Mouse (Mus musculus) macrophage (primary cell): ENCODE data around the gene Polr3gl. TPM values are rescaled to one million over a fixed set of nuclear protein-coding genes. Genes with fewer than 3 reads are reported as not detected.
A peak's percentile ranks its signal among the peaks of the same experiment; 100 is the strongest.
"Not testable (repeated sequence)": the region's sequence is repeated elsewhere in the genome, so short reads cannot be mapped to it uniquely, and the experiment has no call there.

Source experiments
- H3K27ac ChIP-seq: fragments of 350-480 bp; formaldehyde crosslinking; 2 replicates; pipeline ENCODE4 v1.9.0; 2021
- H3K36me3 ChIP-seq: fragments of 350-480 bp; formaldehyde crosslinking; 2 replicates; pipeline ENCODE4 v1.9.0; 2021; ENCODE audit errors: inconsistent target
- H3K4me3 ChIP-seq: fragments of 350-480 bp; formaldehyde crosslinking; 2 replicates; pipeline ENCODE4 v1.9.0; 2021; ENCODE audit errors: inconsistent target
- H3K79me2 ChIP-seq: fragments of 350-480 bp; formaldehyde crosslinking; 2 replicates; pipeline ENCODE4 v1.9.0; 2021; ENCODE audit errors: inconsistent target
- WGBS: methylation state at CpG from one replicate; pipeline ENCODE4 v1.1.7; 2026; ENCODE audit warnings: inconsistent platforms; ENCODE audit not compliant: missing documents; 5-methylcytosine and 5-hydroxymethylcytosine counted together
- polyA plus RNA-seq: library from polyadenylated mRNA; stranded (reverse); fragments of 250-400 nt; gene quantifications from 3 replicates; pipeline ENCODE4 v1.2.4, GENCODE M21; 2018; ENCODE audit warnings: inconsistent platforms
- total RNA-seq, 78 experiments: library from RNA; depleted of rRNA; stranded (reverse); fragments of 250-400 nt; gene quantifications; 1 replicate in 9 of 78; 2 replicates in 24 of 78; 3 replicates in 43 of 78; 4 replicates in 2 of 78; pipeline ENCODE4 v1.2.4; 2018; ENCODE audit warnings: inconsistent platforms in 56 of 78

Gene Polr3gl
- 100 to 1,000 TPM in 4 of 26 experiments, 10 to 100 TPM in 22; 12.2 to 172 (median 71.1) TPM for total RNA-seq (2018; cell fraction: chromatin; rRNA removed)
- total RNA-seq (2018; cell fraction: cytosol; rRNA removed): 10 to 100 TPM; 19.2 to 53.8 (median 30.2) TPM
- 10 to 100 TPM; 16.6 to 93.9 (median 44.1) TPM for total RNA-seq (2018; cell fraction: nucleus; rRNA removed)
- polyA plus RNA-seq: 31.8 to 127 TPM (median 41.1 TPM) in 3 replicates

DNA sequence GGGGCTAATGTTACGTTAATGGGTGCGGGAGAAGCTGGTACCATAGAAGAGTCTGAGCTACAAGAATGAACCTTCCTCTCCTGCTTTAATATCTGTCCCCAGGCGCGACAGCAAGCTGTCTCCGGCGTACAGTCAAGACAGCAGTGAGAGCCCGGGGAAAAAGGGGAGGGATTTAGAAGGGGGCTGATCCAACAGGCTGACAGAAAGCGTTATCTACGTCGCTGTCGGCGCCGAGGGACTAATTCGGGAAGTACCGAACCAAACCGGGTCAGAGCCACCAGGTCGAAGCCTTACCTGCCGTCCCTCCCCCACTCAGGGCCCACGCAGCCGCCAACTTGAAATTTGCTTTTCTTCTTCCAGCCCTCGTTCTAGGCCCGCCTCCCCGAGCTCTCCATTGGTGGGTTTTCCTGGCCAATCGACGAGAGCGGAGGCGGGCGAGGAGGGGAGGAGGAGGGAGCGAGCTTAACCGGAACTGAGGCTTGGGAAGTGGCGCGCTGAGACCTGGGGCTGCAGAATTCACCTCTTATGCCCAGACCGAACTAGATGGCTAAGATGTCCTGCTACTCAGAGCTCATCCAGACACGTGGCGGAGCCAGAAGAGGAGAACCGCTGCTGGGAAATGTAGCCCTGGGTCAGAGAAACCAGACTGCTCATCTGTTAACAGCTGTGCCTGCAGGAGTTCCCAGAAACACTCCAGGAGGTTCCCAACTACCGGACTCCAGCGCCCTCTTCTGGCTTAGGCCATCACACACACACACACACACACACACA is at the start of gene Polr3gl:
Gene Polr3gl, minus strand, starts transcription at position 392 of the 771 bp plus-strand sequence.
- Histone ChIP-seq H3K27ac (peak within 1 kb of the TSS; percentile 77), H3K4me3 (peak within 1 kb of the TSS; percentile 78), H3K79me2 (peaks cover 16% of the 10 kb centered on the region; the same call in 1 of the 2 replicates), H3K36me3 (no peaks in the 10 kb centered on the region)
- WGBS: under 1% methylated on average over 35 of the region's 38 CpGs

DNA sequence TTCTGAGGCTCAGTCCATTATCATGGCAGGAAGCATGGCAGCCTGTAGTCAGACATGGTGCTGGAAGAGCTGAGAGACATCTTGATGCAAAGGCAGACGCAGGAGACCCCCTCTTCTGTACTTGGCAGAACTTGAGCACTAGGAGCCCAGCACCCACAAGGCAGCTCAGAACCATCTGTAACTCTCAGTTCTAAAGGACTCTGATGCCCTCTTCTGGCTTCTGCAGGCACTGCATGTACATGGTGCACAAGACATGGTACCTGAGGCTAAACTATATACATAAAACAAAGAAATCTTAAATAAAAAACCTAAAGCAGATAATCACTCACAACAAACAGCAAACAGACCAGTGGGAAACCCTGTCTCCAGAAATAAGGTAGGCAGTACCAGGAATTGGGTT is 45.2 kb upstream of the Polr3gl start:
- Histone ChIP-seq H3K79me2 (peaks cover 10% of the 10 kb centered on the region; the same call in 1 of the 2 replicates), H3K27ac (no peak overlapping the region), H3K36me3 (peaks cover 36% of the 10 kb centered on the region; the same call in 1 of the 2 replicates), H3K4me3 (no peak overlapping the region)
- 69% methylated on average over 1 of the region's 1 CpGs for WGBS

DNA sequence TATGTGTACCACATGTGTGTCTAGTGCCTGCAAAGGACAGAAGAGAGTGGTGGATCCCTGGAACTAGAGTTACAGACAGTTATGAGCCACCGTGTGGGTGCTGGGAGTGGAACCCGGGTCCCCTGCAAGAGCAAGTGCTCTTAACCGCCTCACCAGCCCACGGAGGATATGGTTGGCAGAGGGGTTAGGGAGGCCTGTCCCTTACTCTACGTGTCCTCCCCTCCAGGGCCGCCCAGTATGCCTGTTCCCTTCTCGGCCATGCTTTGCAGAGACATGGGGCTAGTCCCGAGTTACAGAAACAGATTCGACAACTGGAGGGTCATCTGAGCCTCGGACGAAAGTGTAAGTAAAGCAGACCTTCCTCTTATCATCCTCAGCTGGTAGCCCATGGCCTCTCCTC is 42.5 kb upstream of the Polr3gl start:
- peak overlapping the region; percentile 36; the same call in 1 of the 2 replicates for H3K27ac ChIP-seq
- H3K36me3 ChIP-seq: peaks cover 38% of the 10 kb centered on the region; the same call in 1 of the 2 replicates
- H3K79me2 ChIP-seq: peaks cover 22% of the 10 kb centered on the region
- H3K4me3 ChIP-seq: peak overlapping the region; percentile 86
- WGBS: 75% methylated on average over 11 of the region's 11 CpGs

DNA sequence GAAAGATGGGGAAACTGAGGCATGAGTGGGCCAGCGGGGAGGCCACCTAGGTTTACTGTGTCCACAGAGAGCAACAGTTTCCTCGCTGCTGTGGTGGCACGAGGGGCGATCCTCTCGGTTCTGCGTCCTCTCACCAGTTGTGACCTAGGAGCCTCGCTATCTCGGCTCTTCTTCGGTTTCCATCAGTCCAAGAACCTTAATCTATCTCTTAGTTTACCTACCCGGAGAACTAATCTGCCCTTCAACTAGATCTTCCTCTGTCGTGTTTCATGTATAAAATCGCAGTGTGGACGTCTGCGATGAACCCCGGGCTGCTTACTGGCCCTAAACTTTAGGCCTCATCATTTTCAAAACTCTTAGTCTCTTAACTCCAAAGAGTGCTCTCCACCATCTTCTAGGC is 41.9 kb upstream of the Polr3gl start:
- peaks cover 27% of the 10 kb centered on the region for H3K79me2 ChIP-seq
- H3K4me3 ChIP-seq: peak overlapping the region; percentile 86
- H3K27ac ChIP-seq: peak overlapping the region; percentile 36; the same call in 1 of the 2 replicates
- 6% methylated on average over 15 of the region's 15 CpGs for WGBS
- H3K36me3 ChIP-seq: peaks cover 33% of the 10 kb centered on the region; the same call in 1 of the 2 replicates

DNA sequence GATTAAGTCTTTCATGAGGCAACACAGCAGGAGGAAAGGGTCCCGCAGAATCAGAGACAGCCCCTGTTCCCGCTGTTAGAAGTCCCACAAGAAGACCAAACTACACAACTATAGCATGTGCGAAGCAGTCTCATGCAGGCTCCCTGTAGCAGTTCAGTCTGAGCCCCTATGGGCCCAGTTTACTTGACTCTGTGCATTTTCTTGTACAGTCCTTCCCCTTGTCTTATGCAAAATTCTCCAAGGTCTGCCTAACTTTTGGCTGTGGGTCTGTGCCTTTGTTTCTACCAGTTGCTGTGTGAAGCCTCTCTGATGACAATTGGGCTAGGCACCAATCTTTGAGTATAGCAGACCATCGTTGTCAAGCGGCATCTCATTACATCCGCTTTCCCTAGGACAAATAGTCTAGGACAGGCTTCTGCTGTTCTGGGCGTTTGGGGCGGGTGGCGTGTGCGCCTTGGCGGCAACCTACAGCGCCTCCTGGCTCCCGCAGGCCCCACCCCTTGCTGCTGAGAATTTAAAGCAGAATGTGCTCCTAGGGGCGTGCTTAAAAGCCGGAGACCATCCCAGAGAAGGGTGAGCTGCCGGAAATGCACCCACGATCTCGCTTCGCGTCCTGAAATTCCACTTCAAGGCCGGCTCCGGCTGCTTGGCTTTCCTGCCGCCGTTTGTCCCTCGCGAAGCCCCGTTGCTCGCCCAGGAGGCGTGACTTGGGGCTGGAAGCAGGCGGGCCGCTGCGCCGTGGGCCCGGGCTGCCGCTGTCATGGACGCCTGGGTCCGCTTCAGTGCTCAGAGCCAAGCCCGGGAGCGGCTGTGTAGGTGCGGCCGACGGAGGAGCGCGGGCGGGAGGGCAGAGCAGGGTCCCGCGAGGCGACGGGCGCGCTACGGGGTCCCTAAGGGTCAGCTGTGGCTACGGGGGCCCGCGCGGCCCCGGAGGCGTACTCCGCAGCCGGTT is 41.2 kb upstream of the Polr3gl start, which contains the start of the genes Pex11b and Gm42957:
Gene Pex11b, plus strand, starts transcription at position 449 of the 952 bp plus-strand sequence.
Gene Gm42957, plus strand, starts transcription at position 547 of the 952 bp plus-strand sequence.
- Histone ChIP-seq H3K27ac (peak within 1 kb of the TSS; percentile 54), H3K79me2 (peaks cover 35% of the 10 kb centered on the region), H3K36me3 (peaks cover 33% of the 10 kb centered on the region; the same call in 1 of the 2 replicates), H3K4me3 (peak within 1 kb of the TSS; percentile 86)
- 4% methylated on average over 60 of the region's 60 CpGs for WGBS

DNA sequence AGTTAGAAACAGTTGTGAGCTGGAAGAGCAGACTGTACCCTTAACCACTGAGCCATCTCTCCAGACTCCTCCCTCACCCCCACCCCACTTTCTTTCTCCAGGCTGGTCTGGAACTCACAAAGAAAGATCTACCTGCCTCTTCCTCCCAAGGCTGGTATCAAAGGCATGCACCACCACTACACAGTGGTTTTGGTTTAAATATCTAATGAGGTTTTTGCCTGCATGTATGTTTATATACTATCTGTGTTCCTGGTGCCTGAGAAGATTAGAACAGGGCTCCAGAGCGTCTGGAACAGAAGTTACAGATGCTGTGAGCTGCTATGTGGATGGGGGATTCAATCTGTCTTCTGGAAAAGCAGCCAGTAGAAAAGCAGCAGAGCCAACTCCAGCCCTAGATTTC is 40.0 kb upstream of the Polr3gl start:
- WGBS: 100% methylated on average over 1 of the region's 1 CpGs
- H3K27ac ChIP-seq: no peak overlapping the region
- no peak overlapping the region for H3K4me3 ChIP-seq
- peaks cover 39% of the 10 kb centered on the region for H3K79me2 ChIP-seq
- H3K36me3 ChIP-seq: peaks cover 30% of the 10 kb centered on the region; the same call in 1 of the 2 replicates

DNA sequence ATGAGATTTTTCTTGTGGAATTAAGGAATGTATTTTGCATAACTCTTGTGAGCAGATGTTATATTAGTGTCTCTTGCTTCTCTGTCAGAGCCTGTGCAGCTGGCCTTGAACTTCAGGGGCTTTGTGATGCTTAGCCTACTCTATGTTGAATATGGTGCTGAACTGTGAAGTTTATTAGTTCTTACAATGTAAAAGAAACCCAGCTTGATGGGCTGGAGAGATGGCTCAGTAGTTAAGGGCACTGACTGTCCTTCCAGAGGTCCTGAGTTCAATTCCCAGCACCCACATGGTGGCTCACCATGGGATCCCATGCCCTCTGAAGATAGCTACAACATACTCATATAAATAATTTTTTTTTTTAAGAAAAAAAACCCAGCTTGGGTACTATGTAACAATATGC is 38.1 kb upstream of the Polr3gl start:
- no peak overlapping the region for H3K4me3 ChIP-seq
- no peak overlapping the region for H3K27ac ChIP-seq
- peaks cover 39% of the 10 kb centered on the region for H3K79me2 ChIP-seq

DNA sequence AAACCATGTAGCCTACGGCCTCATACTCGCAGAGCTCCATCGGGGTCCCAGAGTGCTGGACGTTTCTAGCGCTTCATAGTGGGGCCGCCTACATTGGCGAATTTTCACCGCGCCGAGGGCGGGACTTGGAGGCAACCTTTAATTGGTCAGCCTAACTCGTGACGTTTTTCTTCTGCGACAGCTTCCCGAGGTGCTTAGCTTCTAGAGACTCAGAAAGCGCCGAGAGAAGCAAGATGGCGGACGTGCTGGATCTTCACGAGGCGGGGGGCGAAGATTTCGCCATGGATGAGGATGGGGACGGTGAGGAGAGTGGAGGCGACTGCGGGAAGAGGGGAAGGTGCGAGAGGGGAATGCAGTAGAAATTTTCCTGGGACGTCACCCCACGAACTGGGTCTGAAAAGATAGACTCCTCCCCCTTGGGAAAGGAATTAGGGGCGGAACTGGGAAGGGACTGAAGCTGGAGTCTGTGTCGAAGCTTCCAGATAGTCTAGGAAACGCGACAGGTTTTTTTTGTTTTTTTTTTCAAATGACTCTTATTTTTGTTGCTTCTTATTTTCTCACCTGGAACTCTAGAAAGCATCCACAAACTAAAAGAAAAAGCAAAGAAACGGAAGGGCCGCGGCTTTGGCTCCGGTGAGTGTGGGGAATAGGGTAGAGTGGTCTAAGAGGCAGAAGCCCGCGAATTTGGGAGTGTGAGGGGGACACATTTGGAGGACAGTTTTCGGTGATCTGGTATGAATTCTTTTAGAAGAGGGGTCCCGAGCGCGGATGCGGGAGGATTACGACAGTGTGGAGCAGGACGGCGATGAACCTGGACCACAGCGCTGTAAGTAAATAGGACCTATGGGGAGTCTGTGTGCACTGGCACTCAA is 36.0 kb upstream of the Polr3gl start, which contains the start of gene Rbm8a:
Gene Rbm8a, plus strand, starts transcription at position 205 of the 872 bp plus-strand sequence.
- WGBS: under 1% methylated on average over 38 of the region's 48 CpGs

More for the DNA sequence above, 38.1 kb upstream of the Polr3gl start:
- peaks cover 16% of the 10 kb centered on the region; the same call in 1 of the 2 replicates for H3K36me3 ChIP-seq

DNA sequence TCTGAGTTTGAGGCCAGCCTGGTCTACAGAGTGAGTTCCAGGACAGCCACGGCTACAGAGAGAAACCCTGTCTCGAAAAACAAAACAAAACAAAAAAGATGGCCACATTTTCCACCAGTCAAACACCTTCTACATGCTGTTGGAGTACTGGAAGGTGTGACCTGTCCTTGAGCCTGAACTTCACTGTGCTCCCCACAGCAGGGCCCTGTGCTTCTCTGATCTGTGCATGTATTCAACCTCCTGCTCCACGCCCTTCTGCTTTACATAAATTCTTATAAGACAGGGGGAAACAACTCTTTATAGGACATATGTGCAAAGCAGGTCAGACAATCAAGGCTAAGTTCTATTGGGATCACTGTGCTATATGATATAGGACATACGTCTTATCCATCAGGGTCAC is 29.2 kb upstream of the Polr3gl start:
- 95% methylated on average over 4 of the region's 4 CpGs for WGBS
- Histone ChIP-seq H3K79me2 (no peaks in the 10 kb centered on the region), H3K27ac (no peak overlapping the region), H3K36me3 (peaks cover 19% of the 10 kb centered on the region; the same call in 1 of the 2 replicates), H3K4me3 (no peak overlapping the region)

More for the DNA sequence above, 36.0 kb upstream of the Polr3gl start, which contains the start of gene Rbm8a:
- H3K36me3 ChIP-seq: peaks cover 16% of the 10 kb centered on the region; the same call in 1 of the 2 replicates
- peaks cover 29% of the 10 kb centered on the region for H3K79me2 ChIP-seq
- H3K4me3 ChIP-seq: peak within 1 kb of the TSS; percentile 97
- H3K27ac ChIP-seq: peak within 1 kb of the TSS; percentile 80

DNA sequence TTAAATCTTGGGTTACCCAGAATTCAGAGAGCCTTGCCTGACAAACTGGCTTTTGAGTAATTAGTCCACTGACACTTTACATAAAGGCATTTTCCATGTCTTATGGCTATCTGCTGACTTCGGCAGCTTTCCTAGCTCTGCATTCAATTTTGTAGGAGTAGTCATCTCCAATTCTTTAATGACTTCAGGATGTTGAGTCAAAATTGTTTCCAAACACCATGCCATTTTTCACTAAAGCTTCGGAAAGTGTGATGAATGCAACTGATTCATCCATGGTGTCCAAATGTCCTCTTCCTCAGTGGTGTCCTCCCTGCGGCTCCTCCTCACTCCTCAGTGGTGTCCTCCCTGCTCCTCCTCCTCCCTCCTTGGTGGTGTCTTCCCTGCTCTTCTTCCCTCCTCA is 24.0 kb upstream of the Polr3gl start:
- Histone ChIP-seq H3K36me3 (peaks cover 9% of the 10 kb centered on the region; the same call in 1 of the 2 replicates), H3K27ac (no peak overlapping the region)
- WGBS: 100% methylated on average over 2 of the region's 3 CpGs

DNA sequence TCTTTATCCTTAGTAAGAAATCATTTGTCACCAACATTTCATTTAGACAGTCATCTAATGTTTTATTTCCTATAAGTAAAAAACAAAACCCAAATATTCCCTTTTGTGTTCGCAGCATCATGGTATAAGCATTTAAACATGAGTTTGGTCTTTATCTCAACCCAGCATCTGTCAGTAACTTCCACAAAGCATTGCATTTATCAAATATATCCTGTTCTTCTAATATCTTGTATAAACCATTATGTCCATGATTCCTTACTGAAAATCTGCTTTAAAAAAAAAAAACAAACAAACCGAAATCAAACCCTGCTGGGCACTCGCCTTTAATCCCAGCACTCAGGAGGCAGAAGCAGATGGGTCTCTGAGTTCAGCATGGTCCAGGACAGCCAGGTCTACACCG is 12.6 kb upstream of the Polr3gl start:
- Histone ChIP-seq H3K27ac (no peak overlapping the region), H3K4me3 (no peak overlapping the region)
- WGBS: 86% methylated on average over 4 of the region's 4 CpGs

More for the DNA sequence above, 24.0 kb upstream of the Polr3gl start:
- Histone ChIP-seq H3K4me3 (no peak overlapping the region), H3K79me2 (no peaks in the 10 kb centered on the region)

DNA sequence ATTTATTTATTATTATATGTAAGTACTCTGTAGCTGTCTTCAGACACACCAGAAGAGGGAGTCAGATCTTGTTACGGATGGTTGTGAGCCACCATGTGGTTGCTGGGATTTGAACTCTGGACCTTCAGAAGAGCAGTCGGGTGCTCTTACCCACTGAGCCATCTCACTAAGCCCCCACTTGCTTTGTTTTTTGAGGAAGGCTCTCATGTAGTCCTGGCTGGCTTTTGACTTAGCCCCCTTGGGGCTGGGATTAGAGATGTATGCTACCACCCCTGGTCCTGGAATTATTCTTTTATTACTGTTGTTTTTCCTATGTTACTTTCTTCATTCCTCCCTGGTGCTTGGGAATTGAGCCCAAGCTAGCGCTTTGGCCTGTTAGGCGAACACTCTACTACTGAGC is 12.0 kb upstream of the Polr3gl start:
- H3K4me3 ChIP-seq, H3K79me2 ChIP-seq, H3K36me3 ChIP-seq, H3K27ac ChIP-seq: not testable (repeated sequence)
- 95% methylated on average over 3 of the region's 4 CpGs for WGBS

More for the DNA sequence above, 12.6 kb upstream of the Polr3gl start:
- Histone ChIP-seq H3K79me2 (no peaks in the 10 kb centered on the region), H3K36me3 (no peaks in the 10 kb centered on the region)

DNA sequence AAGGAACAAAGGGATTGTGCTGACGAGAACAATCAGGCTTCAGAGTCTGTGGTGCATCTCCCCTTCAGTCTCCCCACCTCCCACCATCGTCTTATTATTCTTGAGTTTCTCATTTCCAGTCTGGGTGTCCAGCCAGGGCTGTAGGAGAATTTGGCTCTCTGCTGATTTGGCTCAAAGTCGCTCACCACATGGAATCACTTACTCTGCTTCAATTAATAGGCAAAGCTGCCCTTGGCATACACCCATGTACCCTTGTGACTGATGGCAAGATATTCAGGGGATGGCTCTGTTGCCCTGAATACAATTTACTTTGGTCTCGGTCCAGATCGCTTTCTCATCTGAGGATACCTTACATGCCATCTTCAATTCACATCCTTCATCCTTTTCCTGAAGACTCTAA is 9.3 kb upstream of the Polr3gl start:
- Histone ChIP-seq H3K27ac (no peak overlapping the region), H3K79me2 (no peaks in the 10 kb centered on the region), H3K4me3 (no peak overlapping the region), H3K36me3 (no peaks in the 10 kb centered on the region)
- WGBS: 94% methylated on average over 5 of the region's 5 CpGs
